Mouse (Mus musculus): Measurements from ENCODE around the gene Optc. TPM values are rescaled to one million over a fixed set of nuclear protein-coding genes. Genes with fewer than 3 reads are reported as not detected.
A peak's percentile ranks its signal among the peaks of the same experiment; 100 is the strongest.

Optc gene
- total and polyA plus RNA-seq, 3 experiments: 0.27 to 0.53 TPM; not detected in 1

GRCm38 (mm10) chr1:133951598-133951997 is 43.8 kb upstream of the Optc start:
- no peaks in the 10 kb centered on the region for H3K9me3 ChIP-seq (replicated peaks; ENCODE audit: insufficient read depth, low read length)
- H3K4me3 ChIP-seq (ENCODE audit: control insufficient read depth in 1 of 2, insufficient read depth in 1 of 2, low read depth in 2 of 2, low read length in 2 of 2): peak overlapping the region in 1 of 2 experiments; percentile 12; a peak in 1 of 4 replicates
- H3K9ac ChIP-seq (ENCODE audit: control insufficient read depth, low read depth, low read length, poor library complexity, severe bottlenecking): peak overlapping the region; percentile 51
- H3K36me3 ChIP-seq (ENCODE audit: control insufficient read depth in 1 of 2, insufficient read depth in 2 of 2, low read length in 2 of 2): peaks cover 0 to 37% of the 10 kb centered on the region in 2 experiments; a peak in 2 of 4 replicates
- H3K27ac ChIP-seq (ENCODE audit: control insufficient read depth, low read depth, low read length): peak overlapping the region; percentile 84
- H3K4me1 ChIP-seq (ENCODE audit: control insufficient read depth in 1 of 2, insufficient read depth in 2 of 2, low read length in 2 of 2): peaks cover 24 to 40% of the 10 kb centered on the region in 2 experiments
- DNase-seq (ENCODE audit: low read depth, low spot score): peak; percentile 79
- TF ChIP-seq KAT2A (conservative IDR thresholded peaks at IDR 0.05; ENCODE audit: low read depth, low read length) (no peak), TBP (IDR thresholded peaks at IDR 0.05; ENCODE audit: low read depth, low read length) (peak; percentile 58; the same call in 1 of the 2 replicates), MAX (IDR thresholded peaks at IDR 0.05; ENCODE audit: low read length) (peak; percentile 53; the same call in 1 of the 2 replicates), TAL1 (IDR thresholded peaks at IDR 0.05; ENCODE audit: low read length) (peak; percentile 65), EP300 (IDR thresholded peaks at IDR 0.05; ENCODE audit: low read depth in 1 of 2, low read length in 2 of 2) (peak in 1 of 2 experiments; percentile 32; a peak in 1 of 4 replicates), POLR2A (IDR thresholded peaks at IDR 0.05; ENCODE audit: control insufficient read depth in 1 of 2, insufficient read depth in 1 of 2, low read depth in 1 of 2, low read length in 2 of 2, poor library complexity in 1 of 2) (peak in 1 of 2 experiments; percentile 55; a peak in 2 of 4 replicates), MYC (IDR thresholded peaks at IDR 0.05; ENCODE audit: low read depth, low read length) (0 out of 2 replicates have a peak, but pooled peaks have one; percentile 45), UBTF (IDR thresholded peaks at IDR 0.05; ENCODE audit: borderline replicate concordance, insufficient read depth, low read depth, low read length) (0 out of 2 replicates have a peak, but pooled peaks have one; percentile 64), TCF12 (IDR thresholded peaks at IDR 0.05; ENCODE audit: low read depth, low read length) (0 out of 2 replicates have a peak, but pooled peaks have one; percentile 6), MAZ (IDR thresholded peaks at IDR 0.05; ENCODE audit: low read depth, low read length) (no peak), SIN3A (IDR thresholded peaks at IDR 0.05; ENCODE audit: low read length) (peak; percentile 34; the same call in 1 of the 2 replicates), GATA1 (IDR thresholded peaks at IDR 0.05; ENCODE audit: low read depth, low read length) (peak; percentile 32; the same call in 1 of the 2 replicates), NRF1 (IDR thresholded peaks at IDR 0.05; ENCODE audit: insufficient read depth, low read depth, low read length, poor library complexity, severe bottlenecking) (no peak)
- H3K79me2 ChIP-seq (ENCODE audit: control insufficient read depth, insufficient read depth, low read length, poor library complexity): no peaks in the 10 kb centered on the region
- no peaks in the 10 kb centered on the region for H3K27me3 ChIP-seq (ENCODE audit: control insufficient read depth in 1 of 2, insufficient read depth in 2 of 2, low read length in 2 of 2)

GRCm38 (mm10) chr1:133950061-133950782 is 42.4 kb upstream of the Optc start:
- no peaks in the 10 kb centered on the region for H3K79me2 ChIP-seq (ENCODE audit: control insufficient read depth, insufficient read depth, low read length, poor library complexity)
- H3K4me1 ChIP-seq (ENCODE audit: control insufficient read depth in 1 of 2, insufficient read depth in 2 of 2, low read length in 2 of 2): peaks cover 24 to 40% of the 10 kb centered on the region in 2 experiments
- H3K4me3 ChIP-seq (ENCODE audit: control insufficient read depth in 1 of 2, insufficient read depth in 1 of 2, low read depth in 2 of 2, low read length in 2 of 2): no peak overlapping the region
- H3K27me3 ChIP-seq (ENCODE audit: control insufficient read depth in 1 of 2, insufficient read depth in 2 of 2, low read length in 2 of 2): no peaks in the 10 kb centered on the region
- H3K36me3 ChIP-seq (ENCODE audit: control insufficient read depth in 1 of 2, insufficient read depth in 2 of 2, low read length in 2 of 2): peaks cover 0 to 37% of the 10 kb centered on the region in 2 experiments; a peak in 2 of 4 replicates
- peak; percentile 87 for DNase-seq (ENCODE audit: low read depth, low spot score)
- peak overlapping the region; percentile 84 for H3K27ac ChIP-seq (ENCODE audit: control insufficient read depth, low read depth, low read length)
- peak overlapping the region; percentile 28 for H3K9ac ChIP-seq (ENCODE audit: control insufficient read depth, low read depth, low read length, poor library complexity, severe bottlenecking)
- no peaks in the 10 kb centered on the region for H3K9me3 ChIP-seq (replicated peaks; ENCODE audit: insufficient read depth, low read length)
- TF ChIP-seq MAX (IDR thresholded peaks at IDR 0.05; ENCODE audit: low read length): no peak
- TF ChIP-seq MXI1 (IDR thresholded peaks at IDR 0.05; ENCODE audit: low read depth, low read length): peak; percentile 50; the same call in 1 of the 2 replicates
- TF ChIP-seq RAD21 (IDR thresholded peaks at IDR 0.05; ENCODE audit: low read depth, low read length): no peak
- no peak for TF ChIP-seq USF1 (IDR thresholded peaks at IDR 0.05; ENCODE audit: low read depth, low read length)
- no peak for TF ChIP-seq CHD2 (IDR thresholded peaks at IDR 0.05; ENCODE audit: low read length)
- peak; percentile 37 for TF ChIP-seq SIN3A (IDR thresholded peaks at IDR 0.05; ENCODE audit: low read length)
- no peak for TF ChIP-seq ZNF384 (IDR thresholded peaks at IDR 0.05; ENCODE audit: low read depth, low read length)
- peak; percentile 36; the same call in 1 of the 2 replicates for TF ChIP-seq BHLHE40 (IDR thresholded peaks at IDR 0.05; ENCODE audit: borderline replicate concordance, low read depth, low read length)
- TF ChIP-seq USF2 (IDR thresholded peaks at IDR 0.05; ENCODE audit: borderline replicate concordance in 1 of 2, insufficient read depth in 1 of 2, low read depth in 1 of 2, low read length in 2 of 2): no peak
- TF ChIP-seq TBP (IDR thresholded peaks at IDR 0.05; ENCODE audit: low read depth, low read length): peak; percentile 88
- TF ChIP-seq POLR2AphosphoS2 (IDR thresholded peaks at IDR 0.05; ENCODE audit: low read length): no peak
- TF ChIP-seq TCF12 (IDR thresholded peaks at IDR 0.05; ENCODE audit: low read depth, low read length): peak; percentile 58
- peak; percentile 75 for TF ChIP-seq ETS1 (IDR thresholded peaks at IDR 0.05; ENCODE audit: low read depth, low read length)
- TF ChIP-seq GABPA (IDR thresholded peaks at IDR 0.05; ENCODE audit: low read depth, low read length): no peak
- no peak for TF ChIP-seq ELF1 (IDR thresholded peaks at IDR 0.05; ENCODE audit: low read depth, low read length)
- no peak for TF ChIP-seq CHD1 (IDR thresholded peaks at IDR 0.05; ENCODE audit: low read depth, low read length)
- no peak for TF ChIP-seq ZKSCAN1 (IDR thresholded peaks at IDR 0.05; ENCODE audit: low read depth, low read length)
- TF ChIP-seq E2F4 (IDR thresholded peaks at IDR 0.05; ENCODE audit: borderline replicate concordance, low read depth, low read length): no peak
- TF ChIP-seq GATA1 (IDR thresholded peaks at IDR 0.05; ENCODE audit: low read depth, low read length): peak; percentile 32; the same call in 1 of the 2 replicates
- peak; percentile 61 for TF ChIP-seq RCOR1 (IDR thresholded peaks at IDR 0.05; ENCODE audit: low read depth, low read length)
